Mouse (Mus musculus): ENCODE data around the gene Atg9b.

Atg9b gene

GRCm38 (mm10) chr5:24350531-24351250 lies 41.3 kb downstream of the Atg9b start:
- no peak for DNase-seq (ENCODE audit: low read depth, low spot score)

GRCm38 (mm10) chr5:24350073-24350472 lies 41.9 kb downstream of the Atg9b start:
- no peak for DNase-seq (ENCODE audit: low read depth, low spot score)

GRCm38 (mm10) chr5:24348546-24348945 lies 43.4 kb downstream of the Atg9b start:
- no peak for DNase-seq (ENCODE audit: low read depth, low spot score)

GRCm38 (mm10) chr5:24348128-24348527 lies 43.8 kb downstream of the Atg9b start:
- no peak for DNase-seq (ENCODE audit: low read depth, low spot score)

GRCm38 (mm10) chr5:24347186-24347875 lies 44.6 kb downstream of the Atg9b start:
- DNase-seq (ENCODE audit: low read depth, low spot score), result no peak

GRCm38 (mm10) chr5:24346313-24346712 lies 45.6 kb downstream of the Atg9b start:
- DNase-seq (ENCODE audit: low read depth, low spot score), result no peak

- DNase-seq (ENCODE audit: low read depth, low spot score), result no peak
Observed at GRCm38 (mm10) chr5:24344477-24345051, 47.4 kb downstream of the Atg9b start.

GRCm38 (mm10) chr5:24343977-24344436 lies 47.9 kb downstream of the Atg9b start:
- no peak for DNase-seq (ENCODE audit: low read depth, low spot score)

- no peak for DNase-seq (ENCODE audit: low read depth, low spot score)
Observed at GRCm38 (mm10) chr5:24343379-24343778, 48.6 kb downstream of the Atg9b start.

- no peak for DNase-seq (ENCODE audit: low read depth, low spot score)
Observed at GRCm38 (mm10) chr5:24342966-24343365, 49.0 kb downstream of the Atg9b start.

GRCm38 (mm10) chr5:24342205-24342963 lies 49.6 kb downstream of the Atg9b start:
- no peak for DNase-seq (ENCODE audit: low read depth, low spot score)

GRCm38 (mm10) chr5:24337821-24338220 lies 54.1 kb downstream of the Atg9b start:
- DNase-seq (ENCODE audit: low read depth, low spot score), result no peak

GRCm38 (mm10) chr5:24337366-24337765 lies 54.6 kb downstream of the Atg9b start:
- DNase-seq (ENCODE audit: low read depth, low spot score), result no peak

- no peak for DNase-seq (ENCODE audit: low read depth, low spot score)
Observed at GRCm38 (mm10) chr5:24335888-24336511, 55.9 kb downstream of the Atg9b start.

GRCm38 (mm10) chr5:24334749-24335148 lies 57.2 kb downstream of the Atg9b start:
- DNase-seq (ENCODE audit: low read depth, low spot score), result no peak
